Comparison of ENCODE assay signal across 8 mouse cellular contexts in the genomic region with DNA sequence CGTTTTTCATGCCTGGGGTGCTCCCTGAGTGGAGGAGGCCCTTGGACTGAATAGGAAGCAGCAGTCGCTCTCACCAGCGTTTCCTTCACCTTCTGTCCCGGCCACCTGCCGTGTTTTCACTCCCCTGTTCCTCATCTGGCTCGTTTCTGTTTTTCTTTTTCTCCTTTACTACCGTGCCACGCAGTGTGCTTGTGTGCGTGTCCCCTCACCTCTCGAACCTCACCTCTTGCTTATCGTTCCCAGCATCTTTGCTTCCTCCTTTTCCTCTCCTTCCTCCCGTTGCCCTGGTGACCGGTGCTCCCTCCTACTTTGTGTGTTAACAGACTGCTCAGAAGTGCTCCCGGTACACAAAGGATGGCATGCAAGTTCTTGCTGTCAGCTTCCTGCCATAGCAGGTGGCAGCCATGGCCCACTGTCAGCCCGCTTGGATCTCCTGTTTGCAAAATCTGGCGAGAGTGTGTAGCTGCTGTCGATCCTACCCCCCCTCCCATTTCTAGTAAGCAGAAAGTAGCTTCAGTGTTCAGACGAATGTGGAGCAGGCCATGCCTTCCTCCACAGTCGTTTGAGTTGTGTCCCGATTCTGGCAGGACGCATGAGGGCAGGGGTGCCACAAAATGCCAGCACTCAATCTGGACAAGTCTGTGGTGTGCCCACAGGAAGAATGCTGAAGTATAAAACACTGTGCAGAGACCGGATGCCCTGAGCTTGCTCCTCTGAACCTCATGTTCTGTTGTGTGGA.
DNase-seq lines count a peak whose midpoint lies in the region; ATAC-seq lines count a peak whose summit lies in the region.
"Had no signal": no experiment of that assay in that cellular context is flagged by ENCODE, and none has a peak within 500 bp of the region (broad histone marks: within the 10 kb centered on the region; RNA-seq: fewer than 3 reads in every experiment).

No protein-coding gene starts in this region.

- peak; percentile 34 for ATAC-seq in megakaryocyte, adult 5-6 weeks (ENCODE audit: poor library complexity, severe bottlenecking)
- no peak for ATAC-seq in heart, embryonic 12.5 days (ENCODE audit: insufficient number of reproducible peaks, low FRiP score)

- H3K9me3 ChIP-seq in heart, embryonic 12.5 days (replicated peaks) = no peaks in the 10 kb centered on the region

- H3K4me1 ChIP-seq in heart, embryonic 12.5 days (replicated peaks) = peaks cover 44% of the 10 kb centered on the region

- no peak overlapping the region for H3K9ac ChIP-seq in heart, embryonic 12.5 days
- H3K9ac ChIP-seq: liver, embryonic 14.5 days had no signal

- peaks cover 81% of the 10 kb centered on the region for H3K27me3 ChIP-seq in heart, embryonic 12.5 days (replicated peaks)

- 70% methylated on average over 22 of the region's 22 CpGs for WGBS in heart, embryonic 12.5 days

- no peak overlapping the region for H3K4me2 ChIP-seq in heart, embryonic 12.5 days

- no peaks in the 10 kb centered on the region for H3K36me3 ChIP-seq in heart, embryonic 12.5 days

- DNase-seq in CD8-positive naive resting alpha-beta T cell, adult 2 months (ENCODE audit: low read depth in 2 of 2, low spot score in 2 of 2) = peak; percentile 31 to 38
- DNase-seq in brain, embryonic 18.5 days (ENCODE audit: low read depth, low spot score) = peak; percentile 66
- DNase-seq in frontal cortex, postnatal 14 days (ENCODE audit: low spot score in 2 of 2) = peak; percentile 27 to 39
- peak; percentile 51 for DNase-seq in thymus, postnatal 0 days (ENCODE audit: low spot score)
- DNase-seq in adrenal gland, adult 18-20 months (ENCODE audit: low spot score in 2 of 2) = no peak

- H3K4me3 ChIP-seq in heart, embryonic 12.5 days = no peak overlapping the region

- no peak overlapping the region for H3K27ac ChIP-seq in heart, embryonic 12.5 days (ENCODE audit: poor library complexity, severe bottlenecking)
- H3K27ac ChIP-seq: liver, embryonic 14.5 days had no signal

Comparison
In these comparisons a context has a peak if more than half of its experiments do, and no peak if none do; other contexts are left out.
1. DNase-seq: peak in CD8-positive naive resting alpha-beta T cell, adult 2 months (2 of 2), brain, embryonic 18.5 days (single experiment), frontal cortex, postnatal 14 days (2 of 2) and thymus, postnatal 0 days (single experiment); none in adrenal gland, adult 18-20 months (0 of 2).